Mouse (Mus musculus) lung, postnatal 0 days (tissue): ENCODE results near the gene Tmem217.

Experiments
- CTCF ChIP-seq: IDR thresholded peaks from 2 replicates; pipeline ENCODE4 v1.5.1; 2016; ENCODE audit warnings: antibody characterized with exemption, mild to moderate bottlenecking
- EP300 ChIP-seq: IDR thresholded peaks from 2 replicates; pipeline ENCODE4 v1.6.1; 2016; ENCODE audit warnings: antibody characterized with exemption, mild to moderate bottlenecking, control low read depth

DNA sequence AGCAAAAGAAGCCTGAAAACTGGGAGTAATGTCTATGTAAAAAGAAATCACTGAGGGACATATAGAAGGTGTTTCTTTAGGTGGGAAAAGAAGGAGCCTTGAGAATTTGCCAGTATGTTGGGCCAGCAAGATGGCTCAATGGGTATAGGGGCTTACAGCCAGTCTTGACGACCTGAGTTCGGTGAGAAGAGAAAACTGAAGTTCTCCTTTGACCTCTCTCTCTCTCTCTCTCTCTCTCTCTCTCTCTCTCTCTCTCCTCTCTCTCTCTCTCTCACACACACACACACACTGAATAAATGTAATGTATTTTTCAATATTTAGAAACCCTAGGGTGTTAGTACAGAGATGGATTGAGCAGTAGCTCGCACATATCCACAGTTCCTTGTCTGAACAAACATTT, 3.7 kb downstream of the Tmem217 start:
- TF ChIP-seq CTCF (no peak), EP300 (no peak)
